Mouse (Mus musculus): ENCODE measurements around the gene Pbx4. TPM values are rescaled to one million over a fixed set of nuclear protein-coding genes. Genes with fewer than 3 reads are reported as not detected.
A peak's percentile ranks its signal among the peaks of the same experiment; 100 is the strongest.

The Pbx4 gene
- polyA plus RNA-seq, 1 experiment from 2014 or later = 36.4 TPM

DNA sequence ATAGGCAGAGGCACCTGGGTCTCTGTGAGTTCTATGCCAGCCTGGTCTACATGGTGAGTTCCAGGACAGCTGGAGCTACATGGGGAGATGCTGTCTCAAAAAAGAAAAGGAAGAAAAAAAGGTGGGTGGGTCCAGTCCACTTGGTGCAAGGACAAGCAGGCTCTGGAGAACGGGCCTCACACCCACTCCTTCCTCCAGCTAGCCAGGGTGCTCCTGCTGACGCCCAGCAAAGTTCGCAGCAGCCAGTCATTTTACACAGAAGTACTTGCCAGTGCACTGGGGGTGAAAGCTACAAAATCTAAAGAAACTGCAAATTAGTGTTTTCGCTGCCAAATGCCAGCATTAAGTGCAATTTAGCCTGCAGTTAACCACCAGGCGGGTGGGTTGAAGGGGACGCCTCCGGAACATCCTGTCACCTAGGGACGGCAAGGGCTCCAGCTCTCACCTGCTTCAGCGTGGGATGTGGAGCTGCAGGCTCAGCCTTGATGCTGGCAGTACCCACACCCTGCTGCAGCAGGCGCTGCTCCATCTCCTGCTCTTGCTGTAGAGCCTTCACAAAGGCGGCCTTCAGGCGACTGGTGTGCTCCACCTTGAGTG, 80.3 kb downstream of the Pbx4 start:
- H3K9ac ChIP-seq = no peak overlapping the region
- ATAC-seq (ENCODE audit: low FRiP score) = no peak
- no peaks in the 10 kb centered on the region for H3K4me1 ChIP-seq
- peaks cover 94% of the 10 kb centered on the region for H3K36me3 ChIP-seq
- H3K27ac ChIP-seq = no peak overlapping the region
- no peaks in the 10 kb centered on the region for H3K9me3 ChIP-seq (replicated peaks)
- no peak overlapping the region for H3K4me2 ChIP-seq (replicated peaks)
- 89% methylated on average over 12 of the region's 12 CpGs for WGBS
- no peak overlapping the region for H3K4me3 ChIP-seq
- H3K27me3 ChIP-seq = no peaks in the 10 kb centered on the region

DNA sequence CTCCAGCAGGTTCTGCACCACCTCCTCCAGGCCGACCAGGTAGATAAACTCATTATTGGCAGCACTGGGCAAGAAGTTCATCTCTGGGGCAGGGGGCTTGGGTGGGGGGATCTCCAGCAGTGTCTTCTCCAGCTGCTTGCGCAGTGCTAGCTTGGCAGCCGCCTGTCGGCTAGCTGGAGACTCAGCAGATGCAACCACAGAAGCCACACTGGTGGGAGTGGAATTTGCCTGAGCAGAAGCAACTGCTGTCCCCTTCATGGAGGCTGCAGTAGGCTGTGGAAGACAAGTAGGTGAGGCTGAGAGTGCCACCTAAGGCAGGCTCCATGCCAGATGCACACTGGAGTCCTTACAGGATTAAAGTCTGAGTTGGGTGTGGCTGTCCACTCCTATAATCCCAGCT, 82.2 kb downstream of the Pbx4 start:
- WGBS = 84% methylated on average over 4 of the region's 4 CpGs
- no peak overlapping the region for H3K9ac ChIP-seq
- H3K36me3 ChIP-seq = peaks cover 81% of the 10 kb centered on the region
- no peaks in the 10 kb centered on the region for H3K27me3 ChIP-seq
- no peaks in the 10 kb centered on the region for H3K4me1 ChIP-seq
- H3K4me2 ChIP-seq (replicated peaks) = no peak overlapping the region
- ATAC-seq (ENCODE audit: low FRiP score) = no peak
- no peak overlapping the region for H3K4me3 ChIP-seq
- no peaks in the 10 kb centered on the region for H3K9me3 ChIP-seq (replicated peaks)
- H3K27ac ChIP-seq = no peak overlapping the region

DNA sequence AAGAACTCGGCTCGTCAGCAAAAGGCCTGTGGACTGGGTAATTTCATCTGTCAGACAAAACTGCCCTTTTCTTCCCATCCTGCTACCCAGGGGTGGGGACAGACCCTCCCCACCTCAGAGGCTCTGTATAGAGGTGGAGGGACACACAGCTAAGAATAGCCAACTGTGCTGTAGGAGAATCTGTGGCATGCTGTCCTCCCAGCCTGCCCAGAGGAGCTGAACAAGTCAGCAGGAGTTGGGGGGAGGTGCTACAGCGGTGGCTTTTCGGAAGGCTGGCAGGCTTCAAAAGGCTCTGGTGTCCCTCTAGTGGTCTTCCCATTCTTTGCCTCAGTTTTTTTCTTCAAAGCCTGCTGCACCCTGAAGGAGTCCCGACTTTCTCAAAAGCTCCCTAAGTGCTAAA, 83.5 kb downstream of the Pbx4 start:
- H3K27me3 ChIP-seq = no peaks in the 10 kb centered on the region
- H3K9ac ChIP-seq = no peak overlapping the region
- H3K9me3 ChIP-seq (replicated peaks) = no peaks in the 10 kb centered on the region
- no peak for ATAC-seq (ENCODE audit: low FRiP score)
- H3K36me3 ChIP-seq = peaks cover 69% of the 10 kb centered on the region
- H3K4me2 ChIP-seq (replicated peaks) = no peak overlapping the region
- 41% methylated on average over 5 of the region's 5 CpGs for WGBS
- no peak overlapping the region for H3K27ac ChIP-seq
- no peak overlapping the region for H3K4me3 ChIP-seq
- H3K4me1 ChIP-seq = peaks cover 11% of the 10 kb centered on the region

DNA sequence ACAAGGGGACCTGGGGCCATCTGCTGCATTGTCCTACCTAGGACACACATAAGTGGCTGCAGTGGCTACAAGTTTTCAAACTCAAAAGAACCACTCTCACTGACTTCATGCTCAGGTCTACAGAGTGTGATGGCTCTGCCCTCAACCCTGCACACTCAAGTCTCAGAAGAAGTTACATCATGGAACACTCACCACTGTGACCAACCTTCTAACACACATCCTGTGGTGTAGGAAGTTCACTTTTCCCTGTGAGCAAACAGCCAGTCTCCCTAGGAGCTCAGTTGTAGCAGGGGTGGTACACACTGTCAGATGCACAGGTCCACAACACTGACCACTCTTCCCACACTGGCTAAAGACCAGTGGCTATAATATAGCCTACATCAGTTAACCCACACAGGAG, 86.2 kb downstream of the Pbx4 start:
- ATAC-seq (ENCODE audit: low FRiP score) = peak; percentile 11; the same call in 1 of the 2 replicates
- Histone ChIP-seq H3K9ac (no peak overlapping the region), H3K36me3 (peaks cover 43% of the 10 kb centered on the region), H3K27me3 (no peaks in the 10 kb centered on the region), H3K4me1 (peaks cover 18% of the 10 kb centered on the region), H3K27ac (no peak overlapping the region), H3K9me3 (replicated peaks) (no peaks in the 10 kb centered on the region), H3K4me3 (no peak overlapping the region), H3K4me2 (replicated peaks) (no peak overlapping the region)

DNA sequence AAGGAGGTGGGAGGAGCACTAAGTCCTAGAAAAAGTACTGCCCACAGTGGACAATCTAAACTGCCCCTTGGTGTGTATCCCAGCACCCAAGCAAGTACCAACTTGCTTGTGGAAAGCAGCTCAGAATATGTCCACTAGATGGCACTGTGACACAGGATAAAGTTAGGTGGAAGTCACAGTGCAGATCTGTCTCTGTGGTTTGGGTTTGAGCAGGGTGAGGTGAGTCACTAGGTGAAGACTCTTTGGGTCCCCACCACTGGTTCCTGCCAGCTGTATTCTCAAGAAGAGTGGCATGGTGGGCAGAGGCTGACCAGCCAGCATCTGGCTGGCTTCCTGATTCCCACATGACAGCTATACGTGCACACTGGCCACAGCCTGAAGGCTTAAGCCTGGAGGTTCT, 86.7 kb downstream of the Pbx4 start:
- H3K27ac ChIP-seq = 0 out of 2 replicates have a peak overlapping the region, but pooled peaks have one; percentile 35
- WGBS = 64% methylated on average over 1 of the region's 1 CpGs

DNA sequence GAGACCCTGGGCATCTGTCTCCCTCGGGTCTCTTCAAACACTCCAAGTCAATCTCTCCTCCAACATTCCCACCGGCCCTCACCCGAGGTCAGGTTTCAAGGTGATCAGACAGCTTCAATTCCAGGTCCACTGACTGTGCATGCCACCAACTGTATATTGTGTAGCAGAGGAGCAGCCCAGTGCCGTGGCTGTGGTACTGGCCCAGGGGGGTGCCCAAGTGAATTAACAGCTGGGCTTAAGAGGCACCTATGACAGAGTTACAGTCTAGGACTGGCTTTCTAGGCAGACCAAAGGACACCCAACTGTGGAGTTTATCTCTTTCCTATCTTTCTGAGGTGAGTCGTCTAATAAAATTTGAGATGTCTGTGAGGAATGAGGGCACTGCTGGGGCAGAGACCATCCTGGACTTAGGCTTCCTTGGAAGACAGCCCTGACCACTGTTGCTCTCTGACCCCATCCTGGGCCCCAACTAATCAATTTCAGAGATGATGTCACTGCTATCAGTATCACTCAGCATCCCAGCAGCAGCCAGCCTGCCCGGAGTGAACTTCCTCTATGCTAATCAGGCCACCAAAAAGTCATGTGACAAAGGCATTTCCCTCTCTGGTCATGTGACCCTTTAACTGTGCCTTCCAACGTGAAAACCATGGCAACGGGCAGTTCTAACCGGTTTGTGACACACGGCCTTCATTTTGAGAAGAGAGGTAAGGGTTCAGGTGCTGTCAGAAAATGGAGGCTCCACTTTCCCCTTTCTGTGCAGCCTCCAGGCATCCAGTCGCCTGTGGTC, 87.8 kb downstream of the Pbx4 start:
- Histone ChIP-seq H3K4me2 (replicated peaks) (peak overlapping the region; percentile 19; the same call in 1 of the 2 replicates), H3K4me3 (no peak overlapping the region), H3K9ac (no peak overlapping the region), H3K4me1 (peaks cover 18% of the 10 kb centered on the region), H3K27me3 (no peaks in the 10 kb centered on the region), H3K36me3 (peaks cover 32% of the 10 kb centered on the region), H3K9me3 (replicated peaks) (no peaks in the 10 kb centered on the region), H3K27ac (peak overlapping the region; percentile 83)
- peak; percentile 66 for ATAC-seq (ENCODE audit: low FRiP score)
- WGBS = 44% methylated on average over 11 of the region's 11 CpGs

More for the DNA sequence above, 86.7 kb downstream of the Pbx4 start:
- Histone ChIP-seq H3K4me1 (peaks cover 18% of the 10 kb centered on the region), H3K36me3 (peaks cover 42% of the 10 kb centered on the region), H3K9me3 (replicated peaks) (no peaks in the 10 kb centered on the region), H3K9ac (no peak overlapping the region), H3K4me3 (no peak overlapping the region), H3K27me3 (no peaks in the 10 kb centered on the region), H3K4me2 (replicated peaks) (no peak overlapping the region)
- peak; percentile 44 for ATAC-seq (ENCODE audit: low FRiP score)

DNA sequence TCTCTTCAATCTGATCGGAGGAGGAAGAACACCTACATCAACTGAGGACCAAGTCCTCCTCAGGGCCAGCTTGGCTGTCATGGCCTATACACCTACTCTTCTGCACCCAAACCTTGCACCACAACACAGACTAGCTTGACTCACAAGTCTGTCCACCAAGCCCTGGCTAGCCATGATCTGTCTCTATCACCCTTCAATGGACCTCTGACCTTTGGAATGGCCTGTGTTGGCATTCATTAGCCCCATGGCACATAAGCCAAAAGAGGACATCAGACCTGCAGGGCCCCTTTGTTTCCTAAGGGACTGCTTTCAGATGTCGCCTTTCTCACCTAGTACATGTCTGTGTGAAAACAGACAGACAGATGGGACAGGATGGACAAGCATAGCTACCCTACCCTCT, 88.8 kb downstream of the Pbx4 start:
- peak overlapping the region; percentile 83 for H3K27ac ChIP-seq
- no peak overlapping the region for H3K9ac ChIP-seq
- H3K27me3 ChIP-seq = no peaks in the 10 kb centered on the region
- 97% methylated on average over 2 of the region's 2 CpGs for WGBS
- peaks cover 22% of the 10 kb centered on the region for H3K36me3 ChIP-seq
- no peak overlapping the region for H3K4me3 ChIP-seq
- no peaks in the 10 kb centered on the region for H3K9me3 ChIP-seq (replicated peaks)
- no peak for ATAC-seq (ENCODE audit: low FRiP score)
- H3K4me2 ChIP-seq (replicated peaks) = no peak overlapping the region
- peaks cover 18% of the 10 kb centered on the region for H3K4me1 ChIP-seq

Other genes with a start within 250 kb of the Pbx4 start
- 37.9 and 40.2 TPM in 2 replicates for gene Zfp868, start 206.9 kb upstream of the Pbx4 start, polyA plus RNA-seq (2016; fragmentation: Nextera tagmentation; extraction: Ambion mirVana)
- gene Zfp964, start 178.0 kb upstream of the Pbx4 start, polyA plus RNA-seq (2016; fragmentation: Nextera tagmentation; extraction: Ambion mirVana) = 3.5 and 3.8 TPM in 2 replicates
- 28.5 and 31.6 TPM in 2 replicates for gene Zfp869, start 121.8 kb upstream of the Pbx4 start, polyA plus RNA-seq (2016; fragmentation: Nextera tagmentation; extraction: Ambion mirVana)
- gene Zfp963, start 82.5 kb upstream of the Pbx4 start, polyA plus RNA-seq (2016; fragmentation: Nextera tagmentation; extraction: Ambion mirVana) = 6.6 and 7.3 TPM in 2 replicates
- gene Gm20422, start 57.6 kb upstream of the Pbx4 start, polyA plus RNA-seq (2016; fragmentation: Nextera tagmentation; extraction: Ambion mirVana) = 1.2 TPM in 1 of 2 replicates, not detected in the other
- gene Atp13a1, start 41.3 kb upstream of the Pbx4 start, polyA plus RNA-seq (2016; fragmentation: Nextera tagmentation; extraction: Ambion mirVana) = 55.7 and 55.9 TPM in 2 replicates
- gene Zfp866, start 41.3 kb upstream of the Pbx4 start, polyA plus RNA-seq (2016; fragmentation: Nextera tagmentation; extraction: Ambion mirVana) = 42.7 and 42.8 TPM in 2 replicates
- gene Gmip, start 23.8 kb upstream of the Pbx4 start, polyA plus RNA-seq (2016; fragmentation: Nextera tagmentation; extraction: Ambion mirVana) = 17.9 and 23.3 TPM in 2 replicates
- 0.57 and 0.70 TPM in 2 replicates for gene Lpar2, start 10.1 kb upstream of the Pbx4 start, polyA plus RNA-seq (2016; fragmentation: Nextera tagmentation; extraction: Ambion mirVana)
- gene Cilp2, start 55.2 kb downstream of the Pbx4 start, polyA plus RNA-seq (2016; fragmentation: Nextera tagmentation; extraction: Ambion mirVana) = 1.2 and 1.5 TPM in 2 replicates
- gene Tssk6, start 69.7 kb downstream of the Pbx4 start, polyA plus RNA-seq (2016; fragmentation: Nextera tagmentation; extraction: Ambion mirVana) = 4.1 and 4.7 TPM in 2 replicates
- 160 and 167 TPM in 2 replicates for gene Ndufa13, start 70.1 kb downstream of the Pbx4 start, polyA plus RNA-seq (2016; fragmentation: Nextera tagmentation; extraction: Ambion mirVana)
- gene Yjefn3, start 70.2 kb downstream of the Pbx4 start, polyA plus RNA-seq (2016; fragmentation: Nextera tagmentation; extraction: Ambion mirVana) = 10.1 and 12.4 TPM in 2 replicates
- gene Gatad2a, start 163.9 kb downstream of the Pbx4 start, polyA plus RNA-seq (2016; fragmentation: Nextera tagmentation; extraction: Ambion mirVana) = 53.1 and 54.8 TPM in 2 replicates
- gene Mau2, start 210.2 kb downstream of the Pbx4 start, polyA plus RNA-seq (2016; fragmentation: Nextera tagmentation; extraction: Ambion mirVana) = 73.5 and 76.0 TPM in 2 replicates
- 53.7 and 56.0 TPM in 2 replicates for gene Sugp1, start 210.3 kb downstream of the Pbx4 start, polyA plus RNA-seq (2016; fragmentation: Nextera tagmentation; extraction: Ambion mirVana)
- gene Tm6sf2, start 240.4 kb downstream of the Pbx4 start, polyA plus RNA-seq (2016; fragmentation: Nextera tagmentation; extraction: Ambion mirVana) = 1.0 and 2.2 TPM in 2 replicates